Comparison of ENCODE assay signal across 8 mouse cellular contexts in the genomic region with DNA sequence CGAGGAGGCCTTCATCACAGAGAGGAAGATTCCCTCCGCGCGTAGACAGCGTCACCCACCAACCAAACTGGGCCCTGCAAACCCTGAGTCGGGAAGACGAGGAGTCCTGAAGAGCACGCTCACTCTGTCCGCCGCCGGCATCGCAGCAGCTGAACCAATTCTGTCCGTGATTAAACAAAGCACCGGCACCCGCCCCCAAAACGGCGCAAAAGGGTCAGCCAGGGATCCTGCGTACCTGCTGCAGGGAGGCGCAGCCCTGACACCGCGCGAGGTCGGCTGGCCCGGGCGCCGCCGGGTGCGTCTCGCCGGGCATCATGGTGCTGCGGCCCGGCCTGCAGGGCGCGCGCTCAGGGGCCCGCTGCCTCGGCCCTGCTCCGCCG. TPM values are rescaled to one million over a fixed set of nuclear protein-coding genes. Genes with fewer than 3 reads are reported as not detected.
DNase-seq lines count a peak whose midpoint lies in the region; ATAC-seq and TF ChIP-seq lines count a peak whose summit lies in the region.

Gene Ice1 (minus strand): TSS at position 353 of the 380 bp plus-strand sequence.

- H3K27me3 ChIP-seq in neural tube, embryonic 11.5 days (ENCODE audit: control insufficient read depth, insufficient read depth, low read length) = no peaks in the 10 kb centered on the region

- H3K9me3 ChIP-seq in neural tube, embryonic 11.5 days (ENCODE audit: control insufficient read depth, low read length) = no peaks in the 10 kb centered on the region

- H3K9ac ChIP-seq in neural tube, embryonic 11.5 days (ENCODE audit: low read length) = peak within 1 kb of the TSS; percentile 92

- WGBS in neural tube, embryonic 11.5 days = under 1% methylated on average over 39 of the region's 39 CpGs
- under 1% methylated on average over 37 of the region's 39 CpGs for WGBS in macrophage (ENCODE audit: missing documents)

- peaks cover 51% of the 10 kb centered on the region for H3K79me2 ChIP-seq in macrophage (ENCODE audit: inconsistent target)

- no peak for DNase-seq in neural tube, embryonic 11.5 days (ENCODE audit: low spot score)
- DNase-seq in neural tube, embryonic 10.5 days (ENCODE audit: extremely low spot score, low spot score) = no peak
- no peak for DNase-seq in gastrocnemius, adult 2 months
- no peak for DNase-seq in urinary bladder, adult 18-20 months (ENCODE audit: low spot score in 2 of 2)
- no peak for DNase-seq in spleen, adult 12 weeks (ENCODE audit: low spot score)

- H3K4me3 ChIP-seq in neural tube, embryonic 11.5 days (ENCODE audit: low read depth, low read length) = peak within 1 kb of the TSS; percentile 93
- peak within 1 kb of the TSS; percentile 87 for H3K4me3 ChIP-seq in bone marrow macrophage, adult 2 months (ENCODE audit: insufficient read depth, low read length)
- H3K4me3 ChIP-seq in gastrocnemius, adult 2 months = peak within 1 kb of the TSS; percentile 93
- peak within 1 kb of the TSS; percentile 82 for H3K4me3 ChIP-seq in macrophage (ENCODE audit: inconsistent target)

- TF ChIP-seq CTCF in bone marrow macrophage, adult 2 months (IDR thresholded peaks at IDR 0.05; ENCODE audit: low read depth, low read length) = no peak
- no peak for TF ChIP-seq CTCF in gastrocnemius, adult 2 months (IDR thresholded peaks at IDR 0.05)

- peak within 1 kb of the TSS; percentile 79 for H3K4me2 ChIP-seq in neural tube, embryonic 11.5 days (ENCODE audit: low read depth)

- TF ChIP-seq POLR2A in bone marrow macrophage, adult 2 months (IDR thresholded peaks at IDR 0.05; ENCODE audit: borderline replicate concordance, low read depth, low read length) = no peak

- peaks cover 8% of the 10 kb centered on the region for H3K4me1 ChIP-seq in neural tube, embryonic 11.5 days (ENCODE audit: control insufficient read depth, insufficient read depth, low read length)
- peaks cover 21% of the 10 kb centered on the region for H3K4me1 ChIP-seq in bone marrow macrophage, adult 2 months (ENCODE audit: control insufficient read depth, insufficient read depth, low read length)

- H3K27ac ChIP-seq in neural tube, embryonic 11.5 days (ENCODE audit: low read depth, low read length) = peak within 1 kb of the TSS; percentile 79
- peak within 1 kb of the TSS; percentile 95 for H3K27ac ChIP-seq in bone marrow macrophage, adult 2 months (ENCODE audit: insufficient read depth, low read depth, low read length)
- peak within 1 kb of the TSS; percentile 97 for H3K27ac ChIP-seq in gastrocnemius, adult 2 months
- H3K27ac ChIP-seq in macrophage = peak within 1 kb of the TSS; percentile 87

- no peaks in the 10 kb centered on the region for H3K36me3 ChIP-seq in neural tube, embryonic 11.5 days (ENCODE audit: control insufficient read depth, insufficient read depth, low read length)
- no peaks in the 10 kb centered on the region for H3K36me3 ChIP-seq in macrophage (ENCODE audit: inconsistent target)

- peak; percentile 74 for ATAC-seq in neural tube, embryonic 11.5 days (ENCODE audit: insufficient read depth, low FRiP score, low TSS enrichment)
- peak; percentile 46 for ATAC-seq in inflammation-experienced regulatory T-cells, adult 6 months

- intact Hi-C loops in gastrocnemius, adult 2 months (cut with DNase I) = loop anchor here (2.0 to 5.0 kb wide), 2 partner anchors 26 to 45 kb away; no protein-coding TSS in a partner anchor

RNA-seq across cellular contexts. Expression of gene Ice1, which starts in this region (rescaled TPM):
- polyA plus RNA-seq in neural tube, embryonic 11.5 days (2014; fragmentation: Nextera tagmentation; extraction: Ambion mirVana) = 29.8 and 35.1 TPM in 2 replicates
- polyA plus RNA-seq in bone marrow macrophage, adult 2 months (2012; ENCODE audit: insufficient read depth, insufficient read length, missing spikeins) = 19.8 and 22.7 TPM in 2 replicates
- total RNA-seq in gastrocnemius, adult 2 months (2021) = 10 to 100 TPM; 17.1 to 22.8 TPM
- 10 to 100 TPM; 11.1 to 28.4 (median 20.2) TPM for polyA plus RNA-seq in inflammation-experienced regulatory T-cells, adult 6 months (2017; shearing (Covaris generic))
- 100 to 1,000 TPM in 15 of 26 experiments, 10 to 100 TPM in 11; 61.2 to 160 (median 101) TPM for total RNA-seq in macrophage (2018; cell fraction: chromatin; rRNA removed)
- 10 to 100 TPM; 10.7 to 25.7 (median 18.8) TPM for total RNA-seq in macrophage (2018; cell fraction: cytosol; rRNA removed)
- total RNA-seq in macrophage (2018; cell fraction: nucleus; rRNA removed) = 10 to 100 TPM; 32.3 to 72.6 (median 52.5) TPM
- polyA plus RNA-seq in macrophage (2018) = 15.5 to 18.6 TPM (median 18.0 TPM) in 3 replicates
